Mouse (Mus musculus) CH12F3 (cell line): Measurements from ENCODE around the gene Sel1l3.

Experiments used
- in situ Hi-C: fragments of 300-500 bp; cut with MboI; formaldehyde crosslinking; loops from 2 replicates; pipeline ENCODE4 v1.14.3; 2020; ENCODE audit warnings: low sequenced_read_pairs

Gene Sel1l3

DNA sequence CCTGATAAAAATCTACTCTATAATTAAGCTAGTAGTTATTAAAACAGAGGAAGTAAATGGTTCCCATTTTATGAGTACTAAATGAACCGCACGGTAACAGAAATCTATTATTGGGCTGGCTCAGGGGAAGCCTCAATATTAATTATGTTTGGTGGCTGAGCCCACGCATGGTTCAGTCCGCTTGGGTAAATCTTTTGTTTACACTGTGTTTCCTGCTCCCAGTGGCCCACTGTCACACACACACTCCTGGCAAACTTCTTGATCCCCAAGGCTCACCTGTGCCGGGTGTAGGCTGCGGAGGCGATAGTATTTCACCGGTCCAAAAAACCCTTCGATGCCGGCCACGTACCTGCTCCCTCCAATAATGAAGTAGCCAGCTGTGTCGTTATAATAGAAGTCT, 39.3 kb downstream of the Sel1l3 start:
- in situ Hi-C loops, result no loop called here

DNA sequence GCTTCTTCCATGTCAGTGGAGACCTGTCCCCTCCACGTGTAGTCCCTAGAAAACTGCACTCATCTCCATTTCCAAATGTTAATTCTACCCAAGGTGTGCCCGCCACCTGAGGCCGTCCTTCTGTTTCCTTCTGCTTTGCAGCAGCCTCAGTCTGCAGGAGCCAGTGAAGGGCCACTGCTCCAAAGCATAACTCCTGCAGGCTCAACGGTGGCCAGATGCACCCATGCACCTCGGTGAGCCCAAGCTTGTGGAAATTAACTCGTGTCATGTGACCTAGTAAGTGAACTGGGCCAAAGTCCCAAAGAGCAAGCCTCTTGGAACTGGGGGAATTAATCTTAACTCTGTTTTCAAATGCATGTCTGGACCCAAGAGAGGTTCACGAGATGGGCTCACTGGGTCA, 40.8 kb downstream of the Sel1l3 start:
- in situ Hi-C loops, result no loop called here

DNA sequence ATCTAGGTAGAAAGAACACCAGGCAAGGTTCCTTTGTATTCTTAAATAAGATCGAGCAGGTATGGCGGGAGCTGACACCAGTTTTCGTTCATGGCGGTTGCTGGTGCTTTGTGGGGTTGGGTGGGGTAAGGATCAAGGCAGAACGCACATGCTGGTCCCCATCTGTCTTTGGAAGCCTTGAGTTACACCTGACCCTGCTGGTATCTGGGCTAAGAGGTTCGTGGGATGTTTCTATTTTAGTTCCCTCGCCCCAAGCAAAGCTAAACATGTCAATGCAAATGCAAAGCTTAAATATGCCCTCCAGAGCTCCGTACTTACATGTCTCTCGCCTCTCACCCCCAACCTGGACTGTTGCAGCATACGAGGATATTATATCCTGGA, 41.5 kb downstream of the Sel1l3 start:
- in situ Hi-C loops, result no loop called here

DNA sequence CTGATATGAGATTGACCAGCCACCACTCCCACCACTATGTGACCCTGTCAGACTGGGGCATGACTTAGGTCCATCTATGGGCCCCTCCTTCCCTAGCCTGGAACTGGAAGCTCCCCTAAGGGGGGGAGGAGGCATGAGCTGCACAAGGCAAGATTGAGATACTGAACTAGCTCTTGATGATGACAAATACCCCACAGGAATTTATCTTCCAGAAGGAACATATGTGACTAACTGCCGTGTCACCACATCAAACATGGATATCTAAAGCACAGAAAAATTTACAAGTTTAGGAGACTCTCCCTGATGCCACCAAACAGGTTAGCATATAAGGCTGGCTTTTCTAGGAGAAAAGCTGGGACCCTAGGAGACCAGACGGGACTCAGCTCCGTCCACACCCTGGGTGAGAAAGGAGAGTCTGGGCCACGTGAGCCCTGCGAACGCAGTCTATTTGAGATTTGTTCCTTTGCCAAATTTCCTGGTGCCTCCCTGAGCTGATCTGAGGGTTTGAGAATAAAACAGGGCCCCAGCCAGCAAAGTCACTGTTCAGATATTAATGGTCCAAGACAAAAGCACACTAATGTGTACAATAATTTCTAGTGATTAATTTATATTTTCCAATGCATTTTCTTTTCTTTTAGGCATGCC, 42.0 kb downstream of the Sel1l3 start:
- in situ Hi-C loops, result no loop called here

DNA sequence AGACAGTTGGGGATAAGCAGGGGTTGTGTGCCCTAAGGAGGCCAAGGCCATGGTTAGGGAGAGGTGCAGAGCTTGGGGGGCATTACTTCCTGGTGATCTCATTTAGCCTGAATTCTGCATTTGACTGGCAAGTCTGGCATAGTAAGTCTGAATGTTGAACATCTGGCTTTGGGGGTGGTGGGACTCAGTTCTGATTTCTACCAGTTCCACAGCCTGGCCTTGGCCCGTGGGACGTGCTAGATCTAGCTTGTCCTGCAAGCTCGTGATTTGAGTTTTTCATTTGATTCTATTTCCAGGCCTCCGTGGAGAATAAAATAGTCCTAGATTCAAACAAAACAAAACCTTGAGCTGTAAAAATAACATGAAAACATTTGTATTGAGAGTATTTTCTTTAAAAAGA, 46.2 kb downstream of the Sel1l3 start:
- in situ Hi-C loops, result no loop called here

DNA sequence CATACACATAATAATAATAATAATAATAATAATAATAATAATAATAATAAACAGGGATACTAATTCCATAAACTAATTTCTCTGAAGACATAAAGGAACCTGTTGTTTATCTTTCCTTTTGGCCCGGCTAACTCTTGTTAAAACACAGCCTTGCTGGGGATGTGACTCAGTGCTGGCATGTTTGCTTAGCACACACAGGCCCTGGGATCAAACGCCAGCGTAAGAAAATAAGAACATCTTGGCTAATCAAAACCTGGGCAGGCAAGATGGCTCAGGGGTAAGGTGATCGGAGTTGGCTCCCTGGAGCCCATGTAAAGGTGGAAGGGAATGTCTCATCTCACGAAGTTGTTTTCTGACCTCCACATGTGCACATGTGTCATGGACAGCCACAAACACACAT, 48.1 kb downstream of the Sel1l3 start:
- in situ Hi-C loops, result no loop called here

DNA sequence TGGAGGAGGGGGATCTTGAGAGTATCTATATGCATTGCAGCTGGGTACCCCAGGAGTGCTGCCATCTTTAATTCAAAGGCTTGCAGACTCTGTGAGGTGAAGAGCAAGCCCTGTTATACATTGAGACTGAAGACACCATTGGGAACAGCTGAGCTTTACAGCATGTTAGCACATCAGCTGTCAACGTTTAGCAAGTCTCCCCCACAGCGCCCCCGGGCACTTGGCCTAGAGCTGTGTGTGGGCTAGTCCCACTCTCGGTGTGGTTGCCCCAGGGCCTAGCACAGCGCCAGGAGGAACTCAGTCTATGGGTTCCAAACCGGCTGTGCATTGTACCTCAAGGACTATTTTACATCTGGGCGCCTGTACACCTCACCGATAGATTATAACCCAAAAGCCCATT, 51.3 kb downstream of the Sel1l3 start:
- in situ Hi-C loops, result no loop called here

DNA sequence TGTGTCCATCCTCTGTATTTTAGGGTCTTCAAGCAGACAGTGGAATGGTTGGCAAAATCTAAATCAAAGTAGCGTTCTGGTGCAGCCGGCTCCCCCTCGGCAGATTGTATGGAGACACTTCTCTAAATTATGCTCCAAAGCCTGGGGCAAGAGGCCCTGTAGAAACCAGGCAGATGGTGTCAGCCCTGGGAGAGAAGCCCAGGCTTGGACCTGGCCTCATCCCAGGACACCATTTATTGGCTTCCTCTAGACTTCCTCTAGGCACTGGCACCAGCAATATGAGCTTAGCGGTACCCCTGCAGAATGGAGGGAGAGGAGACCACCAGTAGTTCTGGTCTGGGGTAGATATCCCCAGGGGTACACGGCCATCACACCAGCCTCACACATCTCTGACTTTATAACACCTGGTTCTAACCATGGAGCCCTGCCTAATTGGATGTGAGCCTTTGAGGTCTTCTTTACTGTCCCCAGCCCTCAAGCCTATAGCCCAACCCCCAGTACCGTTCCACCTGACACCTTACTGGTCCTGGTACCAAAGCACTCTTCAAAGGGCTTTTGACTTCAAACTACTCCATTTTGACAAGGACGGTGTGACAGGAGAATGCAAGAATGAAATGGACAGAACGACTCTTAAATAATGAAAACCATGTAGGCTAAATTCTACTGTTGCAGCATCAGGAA, 52.1 kb downstream of the Sel1l3 start:
- in situ Hi-C loops, result no loop called here

DNA sequence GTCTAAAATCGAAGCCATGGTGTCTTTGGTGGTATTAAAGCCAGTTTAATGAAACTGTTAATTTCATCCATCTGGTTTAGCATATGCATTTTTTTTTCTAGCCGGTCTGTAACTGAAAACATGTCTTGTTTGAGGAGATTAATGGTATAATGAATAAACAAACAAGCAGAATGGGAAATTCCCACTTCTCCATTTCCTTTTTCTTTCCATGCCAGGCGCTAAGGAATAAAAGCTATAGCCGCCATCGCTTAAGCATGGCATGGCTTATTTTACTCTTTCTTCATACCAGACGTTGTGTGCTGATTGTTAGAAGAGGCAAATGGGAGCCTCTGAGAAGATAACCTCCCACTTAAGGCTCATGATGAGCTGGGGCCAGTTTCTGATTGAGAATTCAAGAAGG, 53.5 kb downstream of the Sel1l3 start:
- in situ Hi-C loops, result no loop called here

DNA sequence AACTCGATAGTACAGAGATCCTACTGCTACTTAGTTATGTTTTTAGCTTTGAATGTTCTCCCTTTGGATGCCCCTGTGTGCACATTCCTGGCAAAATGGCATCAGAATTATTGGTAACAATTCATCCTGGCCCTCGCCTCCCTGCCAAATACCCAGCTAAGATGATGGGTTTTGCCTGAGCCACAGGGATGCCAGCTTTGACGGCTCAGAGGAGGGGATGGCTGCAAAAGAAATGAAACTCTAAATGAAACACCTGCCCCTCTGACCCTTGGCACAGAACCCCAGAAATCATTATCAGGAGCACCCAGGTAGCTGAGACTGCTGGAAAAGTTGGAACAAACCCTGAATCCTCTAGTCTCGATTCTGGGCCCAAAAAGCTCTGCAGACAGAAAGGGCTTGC, 54.1 kb downstream of the Sel1l3 start:
- in situ Hi-C loops, result no loop called here

DNA sequence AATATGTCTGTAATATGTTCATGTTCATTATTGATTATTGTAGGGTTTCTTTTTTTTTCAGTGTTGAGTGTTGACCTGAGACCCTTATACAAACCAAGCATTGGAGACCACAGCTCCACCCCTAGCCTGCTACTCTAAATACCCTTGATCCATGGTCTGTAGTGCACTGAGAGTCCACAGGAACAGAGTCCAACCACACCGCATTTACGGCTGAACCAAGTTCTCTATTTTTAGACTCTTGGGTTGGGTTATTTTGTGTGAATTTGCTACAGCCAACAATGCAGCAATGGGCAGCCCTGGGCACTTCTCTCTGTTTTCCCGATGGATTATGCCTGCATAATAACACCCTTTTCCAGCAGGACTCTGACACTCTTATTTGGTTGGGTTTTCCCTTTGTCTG, 54.6 kb downstream of the Sel1l3 start:
- in situ Hi-C loops, result no loop called here

DNA sequence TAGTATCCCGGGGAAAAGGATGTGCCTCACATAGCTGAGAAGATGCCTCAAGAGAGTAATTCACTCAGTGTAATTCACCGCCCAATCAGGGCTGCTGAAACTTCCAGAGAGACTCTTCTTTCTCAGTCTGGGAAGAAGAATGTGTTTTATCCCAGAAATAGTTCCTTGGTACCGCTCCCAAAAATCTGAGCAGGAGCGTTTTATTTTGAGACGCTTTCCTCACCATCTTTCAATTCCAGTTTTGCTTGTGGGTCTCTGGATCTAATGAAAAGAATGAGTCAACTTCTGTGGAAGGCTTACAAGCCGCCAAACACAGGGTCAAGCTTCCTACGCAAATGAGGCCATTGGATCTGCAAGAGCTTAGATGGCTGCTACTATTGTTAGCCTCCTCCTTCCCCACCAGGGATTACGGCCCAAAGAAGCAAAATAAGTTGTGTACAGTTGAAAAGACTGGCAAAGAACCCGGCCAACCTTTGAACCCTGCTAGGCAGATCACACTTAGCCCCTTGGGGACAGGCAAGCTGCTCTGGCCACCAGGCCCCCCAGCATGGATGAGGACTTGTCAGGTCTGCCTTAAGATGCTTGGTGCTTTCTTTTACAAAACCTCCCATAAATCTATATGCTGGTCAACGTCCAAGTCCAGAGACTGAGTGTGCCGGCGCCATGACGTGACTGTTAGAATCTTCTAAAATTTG, 57.6 kb downstream of the Sel1l3 start:
- in situ Hi-C loops, result no loop called here

DNA sequence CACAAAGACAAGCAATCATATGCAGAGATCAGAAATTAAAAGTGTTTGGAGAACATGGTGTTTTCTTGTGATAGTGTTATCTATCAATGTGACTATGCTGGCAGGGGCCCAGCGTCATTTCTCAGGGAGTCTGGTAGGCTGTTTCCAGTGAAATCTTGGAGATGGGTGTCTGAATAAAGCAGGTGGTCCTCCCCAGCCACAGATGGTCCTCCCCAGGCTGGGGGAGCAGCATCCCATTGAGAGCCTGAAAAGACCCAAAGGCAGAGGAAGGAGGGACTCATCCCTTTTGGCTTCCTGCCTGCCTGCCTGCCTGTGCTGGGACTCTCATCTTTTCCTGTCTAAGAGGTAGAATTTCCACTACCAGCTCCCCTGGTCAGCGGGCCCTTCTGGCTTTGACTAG, 59.2 kb downstream of the Sel1l3 start:
- in situ Hi-C loops, result no loop called here

DNA sequence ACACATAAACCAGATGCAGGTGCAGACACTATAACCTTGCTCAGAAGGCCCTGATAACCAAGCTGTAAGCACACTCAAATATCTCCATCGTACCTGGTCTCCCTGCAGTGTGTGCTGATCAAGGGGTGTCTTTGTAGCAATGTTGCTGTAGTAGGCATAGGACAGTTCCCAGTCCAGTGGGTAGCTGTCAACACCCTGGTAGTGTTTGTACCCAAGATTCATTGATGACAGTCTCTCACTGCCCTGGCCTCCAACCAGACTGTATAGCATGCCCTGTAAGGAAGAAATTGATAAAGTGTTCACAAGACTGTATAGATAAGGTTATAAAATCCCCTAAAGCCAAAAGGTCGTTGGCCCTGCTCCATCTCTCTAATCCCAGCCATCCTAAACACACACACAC, 59.6 kb downstream of the Sel1l3 start:
- in situ Hi-C loops, result no loop called here

DNA sequence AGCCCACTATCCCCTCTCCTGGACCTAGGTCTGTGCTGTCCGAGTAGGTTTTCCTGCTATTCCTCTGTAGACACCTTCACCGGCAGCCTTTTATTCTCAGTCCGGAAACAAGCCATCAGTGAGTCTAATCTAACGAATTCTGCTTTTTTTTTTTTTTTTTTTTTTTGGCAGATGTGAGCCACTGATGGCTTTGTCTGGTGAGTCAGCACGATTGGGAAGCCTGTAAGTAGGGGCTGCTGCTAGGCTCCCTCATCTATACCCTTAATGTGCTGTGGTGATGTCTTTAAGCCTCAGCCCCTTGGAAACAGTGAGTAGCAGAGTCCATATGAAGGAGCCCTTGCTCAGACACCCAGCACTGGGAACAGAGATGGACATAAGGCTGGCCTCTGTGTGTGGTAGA, 60.6 kb downstream of the Sel1l3 start:
- in situ Hi-C loops, result no loop called here

DNA sequence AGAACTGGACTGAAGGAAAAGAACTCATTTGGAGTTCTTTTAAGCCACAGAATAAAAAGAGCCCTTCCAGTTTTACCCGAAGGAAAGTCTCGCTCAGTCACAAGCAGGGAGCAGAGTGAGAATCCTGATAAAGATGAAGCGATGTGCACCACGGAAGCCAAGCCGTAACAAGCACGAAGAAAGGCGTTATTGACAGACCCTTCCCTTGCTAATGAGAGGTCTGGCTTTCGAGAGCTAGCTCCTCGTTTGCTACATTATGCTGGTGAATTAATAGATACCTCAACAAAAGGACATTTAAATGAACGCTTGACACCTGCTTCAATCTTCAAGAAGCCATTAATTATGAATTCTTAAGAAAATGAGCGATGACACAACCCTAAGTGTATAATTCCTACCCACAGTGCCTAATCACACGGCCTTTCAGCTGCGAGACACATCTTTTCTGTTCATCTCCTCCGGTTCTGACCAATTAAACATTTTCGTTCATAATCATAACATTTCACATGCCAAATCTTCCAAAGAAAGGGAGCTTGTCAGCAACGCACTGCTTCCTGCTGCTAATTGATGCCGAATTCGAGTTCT, 62.3 kb downstream of the Sel1l3 start:
- in situ Hi-C loops, result no loop called here

DNA sequence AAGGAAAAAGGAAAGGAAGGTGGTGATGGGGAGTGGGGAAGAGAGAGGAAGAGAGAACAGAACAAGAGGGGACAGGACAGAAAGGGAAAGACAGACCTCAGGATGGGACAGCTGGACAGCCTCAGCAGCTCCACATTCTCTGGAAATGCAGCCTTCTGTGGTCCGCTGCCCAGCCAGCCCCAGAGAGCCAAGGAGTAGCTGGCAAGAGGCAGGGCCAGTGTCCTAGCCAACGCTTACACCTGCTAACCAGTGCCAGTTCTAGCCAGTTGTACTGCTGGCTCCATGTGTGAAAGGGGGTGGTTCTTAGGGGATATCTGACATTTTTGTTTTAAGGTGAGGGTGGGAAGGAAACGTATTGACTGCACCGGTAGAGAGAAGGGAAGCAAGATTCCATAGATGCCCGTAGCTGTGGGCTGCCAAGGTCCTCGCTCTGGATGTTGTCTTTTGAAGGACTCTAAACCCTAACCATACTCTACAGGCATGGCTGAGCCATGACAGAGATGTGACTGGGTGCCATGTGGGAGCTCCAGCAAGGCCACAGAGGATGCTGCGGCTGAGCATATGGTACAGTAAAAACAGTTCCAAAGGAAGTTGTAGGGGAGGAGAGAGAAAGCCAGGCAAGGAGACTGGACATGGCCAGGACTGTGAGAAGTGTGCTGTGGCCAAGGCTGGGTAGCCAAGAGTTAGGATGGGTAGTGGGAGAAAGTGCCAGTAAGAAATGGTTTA, 64.6 kb downstream of the Sel1l3 start:
- in situ Hi-C loops, result no loop called here

DNA sequence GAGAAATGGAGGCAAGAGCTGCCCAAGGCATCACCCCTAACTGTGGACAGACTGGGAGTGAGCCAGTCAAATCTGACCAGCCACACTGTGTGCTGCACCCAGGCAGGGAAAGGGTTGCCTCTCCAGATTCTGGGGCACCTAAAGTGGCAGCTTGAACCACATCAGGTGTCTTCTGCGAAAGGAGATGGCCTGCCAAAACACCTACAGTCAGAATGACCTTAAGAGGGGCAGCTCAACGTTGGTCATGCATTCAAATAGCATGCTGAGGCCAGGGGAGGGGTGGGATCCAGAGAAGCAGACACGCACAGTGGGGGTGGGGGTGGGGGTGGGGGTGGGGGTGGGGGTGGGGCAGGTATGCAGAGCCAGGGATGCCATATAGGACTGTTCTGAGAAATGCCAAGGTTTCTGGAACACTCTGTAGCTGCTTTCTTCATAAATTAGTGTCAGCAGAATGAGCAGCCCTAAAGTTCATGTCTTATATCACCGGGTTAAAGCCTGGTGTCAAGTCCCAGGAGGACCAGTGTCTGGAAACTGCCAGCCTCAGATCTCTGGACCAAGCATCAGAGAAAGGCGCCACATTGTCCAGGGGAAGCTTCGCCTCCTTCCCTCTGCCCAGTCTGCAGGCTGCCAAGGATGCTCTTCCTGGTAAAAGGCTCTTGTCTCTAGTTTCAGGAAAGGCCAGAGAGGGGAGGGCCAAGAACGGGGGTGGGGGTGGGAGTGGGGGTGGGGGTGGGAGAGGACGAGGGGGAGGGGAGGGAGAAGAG, 65.4 kb downstream of the Sel1l3 start:
- in situ Hi-C loops, result no loop called here

DNA sequence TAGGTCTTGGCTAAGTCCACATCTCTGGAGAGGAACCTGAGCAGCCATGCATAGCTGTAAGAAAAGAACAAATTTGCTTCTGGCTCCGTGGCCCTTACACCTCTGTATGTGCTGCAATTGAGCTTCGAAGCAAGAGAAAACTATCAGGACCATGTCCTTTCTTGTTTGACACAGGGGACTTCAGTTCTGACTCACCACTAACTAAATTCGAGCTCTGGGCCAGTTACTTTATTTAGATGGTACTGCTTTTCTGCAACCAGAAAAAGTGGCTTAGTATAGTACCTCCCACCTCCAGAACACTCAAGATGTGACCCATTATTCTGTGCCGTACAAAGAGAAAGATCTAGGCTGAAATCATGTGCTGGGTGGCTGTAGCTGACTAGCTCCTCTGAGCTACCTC, 66.3 kb downstream of the Sel1l3 start:
- in situ Hi-C loops, result no loop called here

DNA sequence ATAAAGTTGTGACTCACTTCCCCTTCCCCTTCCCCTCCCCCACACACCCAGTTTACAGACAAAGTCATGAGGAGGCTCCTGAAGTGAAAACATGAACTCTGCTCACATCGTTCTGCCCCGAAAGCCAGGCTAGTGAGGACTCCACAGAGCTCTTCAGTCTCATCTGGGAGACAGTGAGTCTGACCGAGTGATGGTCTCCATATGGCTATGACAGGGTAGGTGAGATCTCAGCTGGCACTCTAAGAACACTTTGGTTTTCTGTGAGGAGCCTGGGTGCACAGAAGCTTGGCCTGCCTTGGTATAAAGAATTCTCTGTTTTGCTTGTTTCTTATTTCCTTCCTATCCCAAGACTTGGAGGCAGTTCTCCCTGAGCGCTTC, 67.1 kb downstream of the Sel1l3 start:
- in situ Hi-C loops, result no loop called here
